Mouse (Mus musculus) CD4-positive, CD25-positive, alpha-beta regulatory T cell, adult 4 months (primary cell): ENCODE results near the gene Dmwd. TPM values are rescaled to one million over a fixed set of nuclear protein-coding genes. Genes with fewer than 3 reads are reported as not detected.
"Not testable (repeated sequence)": the region's sequence is repeated elsewhere in the genome, so short reads cannot be mapped to it uniquely, and the experiment has no call there.

Source experiments
- ATAC-seq: one replicate; pipeline ENCODE4 v1.8.0; 2017
- polyA plus RNA-seq, 2 experiments: library from polyadenylated mRNA; unstranded; fragments of 100-300 nt; shearing (Covaris generic); gene quantifications; one replicate each; pipeline ENCODE4 v1.2.1; 2017

Dmwd gene
- polyA plus RNA-seq = not detected

DNA sequence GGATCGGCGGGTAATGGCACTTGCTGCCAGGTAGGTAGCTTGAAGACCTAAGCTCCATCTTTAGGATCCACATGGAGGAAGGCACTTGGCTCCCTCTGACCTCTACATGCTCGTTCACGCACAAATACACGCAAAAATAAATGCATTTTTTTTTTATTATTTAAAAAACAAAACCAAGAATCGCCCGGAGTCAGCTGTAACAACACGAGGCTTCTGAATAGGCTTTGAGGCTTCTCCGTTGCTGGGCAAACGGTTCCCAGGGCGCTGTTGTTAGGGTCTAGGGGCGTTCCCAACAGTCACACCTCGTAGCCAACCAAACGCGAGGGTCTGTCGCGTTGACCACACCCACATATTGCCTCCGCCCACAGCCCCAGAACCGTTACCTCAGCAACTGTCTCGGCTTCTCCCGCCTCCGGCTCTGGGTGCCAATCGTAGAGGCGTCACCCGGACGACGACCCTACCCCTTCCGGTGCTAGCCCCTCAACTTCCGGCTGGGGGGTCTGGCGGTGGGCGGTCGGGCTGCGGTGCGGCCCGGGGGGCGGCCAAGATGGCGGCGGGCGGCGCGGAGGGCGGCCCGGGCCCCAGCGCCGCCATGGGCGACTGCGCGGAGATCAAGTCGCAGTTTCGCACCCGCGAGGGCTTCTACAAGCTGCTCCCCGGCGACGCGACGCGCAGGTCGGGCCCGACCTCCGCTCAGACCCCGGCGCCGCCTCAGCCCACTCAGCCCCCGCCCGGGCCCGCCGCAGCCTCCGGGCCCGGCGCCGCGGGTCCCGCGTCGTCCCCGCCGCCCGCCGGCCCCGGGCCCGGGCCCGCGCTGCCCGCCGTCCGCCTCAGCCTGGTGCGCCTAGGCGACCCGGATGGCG is at the start of gene Dmwd:
TSS of gene Dmwd (plus strand) at position 505 of the 863 bp plus-strand sequence.
- peak; percentile 42 for ATAC-seq

DNA sequence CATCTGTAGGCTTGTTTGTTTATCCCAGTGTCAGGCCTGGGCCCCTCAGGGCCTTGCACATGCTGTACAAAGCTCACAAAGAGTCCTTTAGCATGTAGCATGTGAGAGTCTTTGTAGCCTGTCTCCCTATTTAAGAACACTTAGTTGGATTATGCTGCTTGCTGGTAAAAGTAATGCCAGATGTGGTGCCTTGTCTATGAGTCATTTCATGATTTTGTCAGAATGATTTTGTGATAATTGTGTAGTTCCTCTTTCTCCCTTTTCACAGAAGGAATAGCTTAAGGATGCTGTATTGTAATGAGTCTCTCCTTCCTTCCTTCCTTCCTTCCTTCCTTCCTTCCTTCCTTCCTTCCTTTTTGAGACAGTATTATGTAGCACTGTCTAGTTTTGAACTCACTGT is 48.0 kb upstream of the Dmwd start:
- no peak for ATAC-seq

DNA sequence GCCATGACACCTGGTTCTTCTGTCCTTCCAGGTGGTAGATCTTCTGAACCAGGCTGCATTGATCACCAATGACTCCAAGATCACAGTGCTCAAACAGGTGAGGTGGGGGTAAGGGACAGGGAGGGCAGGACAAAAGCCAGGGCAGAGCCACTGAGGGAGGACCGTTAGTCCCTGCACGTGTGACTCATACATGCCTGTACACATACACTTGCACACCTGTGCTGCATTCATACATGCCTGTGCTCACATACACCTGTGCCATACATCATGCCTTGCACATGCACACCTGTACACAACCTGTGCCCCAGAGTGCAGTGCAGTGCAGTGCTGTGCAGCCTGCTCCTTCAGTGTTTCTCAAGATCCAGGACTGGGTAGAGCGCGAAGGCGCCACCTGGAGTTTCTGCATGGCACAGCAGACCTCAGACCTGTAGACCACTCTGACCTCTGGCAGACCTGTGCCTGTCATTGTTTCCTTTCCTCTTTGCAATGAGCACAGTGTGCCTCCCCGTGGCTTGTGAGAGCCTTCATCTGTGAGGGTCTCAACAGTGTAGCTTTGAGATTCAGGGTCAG is 46.9 kb upstream of the Dmwd start:
- ATAC-seq = peak; percentile 64

DNA sequence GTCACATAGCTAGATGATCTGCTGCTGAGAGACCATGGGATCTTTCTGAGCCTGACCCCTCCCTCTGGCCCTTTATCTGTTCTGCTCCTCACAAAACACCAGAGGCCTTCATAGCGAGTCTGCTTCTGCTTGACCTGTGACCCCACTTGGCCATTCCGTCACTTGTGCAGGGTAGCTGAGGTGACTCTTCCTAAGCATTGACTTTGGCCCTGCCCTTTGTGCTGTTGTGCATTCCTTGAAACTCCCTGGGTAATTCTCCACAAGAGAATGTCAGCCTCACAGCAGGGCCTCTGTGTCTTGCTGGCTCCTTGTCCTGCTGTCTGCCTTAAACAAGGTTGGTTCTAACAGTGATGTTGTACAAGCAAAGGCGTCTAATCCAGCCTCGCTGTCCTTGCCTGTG is 44.4 kb upstream of the Dmwd start:
- no peak for ATAC-seq

DNA sequence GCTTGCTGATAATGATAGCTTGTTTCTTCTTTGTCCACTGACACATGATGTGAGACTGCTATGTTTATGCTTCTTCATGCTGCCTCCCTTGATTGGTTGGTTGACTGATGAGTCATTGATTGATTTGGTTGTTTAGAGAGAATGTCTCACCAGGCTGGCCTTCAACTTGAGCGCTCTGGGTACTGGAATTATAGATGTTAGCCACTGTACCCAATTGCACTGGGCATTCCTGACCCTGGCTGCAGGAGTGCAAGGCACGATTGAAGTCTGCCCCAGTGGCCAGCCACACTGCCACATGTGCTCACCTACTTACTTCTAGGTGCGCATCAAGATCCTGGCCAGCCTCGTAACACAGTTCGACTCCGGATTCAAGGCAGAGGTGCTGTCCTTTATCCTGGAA is 31.4 kb upstream of the Dmwd start:
- no peak for ATAC-seq

DNA sequence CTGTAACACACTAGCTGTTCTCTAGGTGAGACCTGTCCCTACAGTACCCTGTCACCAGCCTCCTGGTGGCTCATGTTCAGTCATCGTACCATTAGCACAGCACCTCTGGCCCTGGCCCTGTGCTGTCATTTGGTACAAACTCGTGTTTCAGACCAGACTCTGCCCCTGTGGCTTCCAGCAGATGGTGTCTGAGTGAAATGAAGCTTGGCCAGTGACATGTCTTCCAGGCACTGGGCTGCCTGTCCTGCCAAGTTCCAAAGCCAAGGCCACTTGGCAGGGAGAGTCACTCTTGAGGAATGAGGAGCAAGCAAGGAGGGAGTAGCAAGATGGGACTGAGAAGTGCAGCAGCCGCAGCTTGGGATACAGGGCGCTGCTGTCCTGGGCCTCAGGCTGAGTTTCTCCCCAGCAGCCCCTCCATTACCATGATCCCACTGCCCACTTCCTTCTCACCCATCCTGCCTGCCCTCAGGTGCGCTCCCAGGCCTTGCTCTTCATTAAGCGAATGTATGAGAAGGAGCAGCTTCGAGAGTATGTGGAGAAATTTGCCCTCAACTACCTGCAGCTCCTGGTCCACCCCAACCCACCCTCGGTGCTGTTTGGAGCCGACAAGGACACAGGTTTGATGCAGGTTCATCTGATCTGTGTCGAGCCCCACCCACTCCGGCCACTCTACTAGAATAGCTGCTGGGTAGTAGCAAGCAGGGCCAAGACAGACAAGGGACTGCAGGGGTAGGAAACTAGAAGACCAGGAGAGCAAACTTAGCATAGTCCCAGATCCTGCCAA is 29.5 kb upstream of the Dmwd start:
- no peak for ATAC-seq

DNA sequence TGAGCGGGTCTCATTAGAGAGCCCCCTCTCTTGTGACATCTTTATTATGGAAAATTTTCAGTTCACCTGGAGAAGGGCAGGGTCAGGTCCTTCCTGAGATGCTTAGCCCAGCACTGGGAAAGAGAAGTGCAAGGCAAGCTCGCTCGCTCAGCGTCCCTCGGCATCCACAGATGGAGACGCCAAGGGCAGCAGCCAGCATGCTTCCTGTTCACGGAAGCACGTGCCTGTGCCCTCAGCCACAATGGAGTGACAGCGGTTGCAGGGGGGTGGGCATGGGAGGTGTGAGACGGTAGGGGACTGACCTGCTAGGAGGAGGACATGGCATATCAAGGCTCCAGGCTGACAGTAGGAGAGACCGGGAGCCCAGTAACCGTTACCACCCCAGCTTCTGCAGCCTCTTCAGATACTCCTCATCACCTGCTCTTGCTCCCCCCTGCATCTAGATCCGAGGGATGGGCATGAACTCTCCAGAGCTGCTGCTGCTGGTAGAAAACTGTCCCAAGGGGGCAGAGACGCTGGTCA is 28.0 kb upstream of the Dmwd start:
- ATAC-seq = no peak

DNA sequence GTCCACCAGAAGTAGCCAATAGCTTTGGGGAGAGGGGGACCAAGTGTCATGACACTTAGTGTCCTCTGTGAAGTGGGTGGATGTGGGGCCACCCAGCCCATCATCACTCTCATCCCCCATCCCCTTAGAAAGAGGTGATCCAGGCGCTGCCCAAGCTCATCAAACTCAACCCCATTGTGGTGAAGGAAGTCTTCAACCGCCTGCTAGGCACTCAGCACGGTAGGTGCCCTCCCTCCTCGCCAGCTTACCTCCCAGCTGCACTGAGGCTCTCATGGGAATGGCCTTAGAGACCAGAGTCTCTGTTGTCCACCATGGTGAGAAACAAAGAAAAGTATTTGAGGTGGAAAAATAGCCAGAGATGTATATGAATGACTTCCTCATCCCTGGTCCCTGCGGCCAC is 26.8 kb upstream of the Dmwd start:
- no peak for ATAC-seq

DNA sequence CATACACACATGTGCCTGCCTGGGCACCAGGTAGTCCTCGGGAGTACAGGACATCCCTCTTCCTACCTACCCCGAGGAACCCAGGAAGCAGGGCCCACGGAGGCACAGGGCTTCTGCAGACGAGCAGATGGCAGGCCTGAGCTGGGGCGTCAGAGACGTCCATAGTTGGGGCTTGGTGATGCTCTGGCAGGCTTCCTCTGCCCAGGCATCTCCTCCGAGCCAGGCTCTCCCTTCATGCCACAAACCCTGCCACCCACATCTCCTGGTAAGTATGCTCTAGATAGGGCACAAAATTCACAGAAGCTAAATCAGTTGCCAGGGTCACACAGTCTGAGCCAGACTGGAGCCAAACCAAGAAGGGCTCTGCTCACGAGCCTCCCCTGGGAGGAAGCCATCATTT is 25.9 kb upstream of the Dmwd start:
- no peak for ATAC-seq

DNA sequence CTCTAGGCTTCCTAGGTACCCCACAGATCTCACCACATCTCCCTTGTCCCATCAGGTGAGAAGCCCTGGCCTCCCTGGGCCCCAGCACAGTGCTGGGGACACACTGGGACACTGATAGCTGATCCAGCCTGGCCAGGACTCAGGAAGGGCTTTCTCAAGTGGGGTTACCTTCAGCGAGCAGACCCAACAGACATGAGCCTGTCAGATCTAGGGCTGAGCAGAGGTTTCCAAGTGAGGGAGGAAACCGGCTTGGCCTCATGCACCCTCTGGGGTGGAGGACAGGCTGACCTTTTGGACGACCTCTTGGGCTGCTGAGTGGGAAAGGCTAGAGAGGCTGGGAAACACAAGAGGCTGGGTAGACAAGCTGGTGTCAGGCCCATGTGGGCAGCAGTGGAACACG is 24.9 kb upstream of the Dmwd start:
- no peak for ATAC-seq

DNA sequence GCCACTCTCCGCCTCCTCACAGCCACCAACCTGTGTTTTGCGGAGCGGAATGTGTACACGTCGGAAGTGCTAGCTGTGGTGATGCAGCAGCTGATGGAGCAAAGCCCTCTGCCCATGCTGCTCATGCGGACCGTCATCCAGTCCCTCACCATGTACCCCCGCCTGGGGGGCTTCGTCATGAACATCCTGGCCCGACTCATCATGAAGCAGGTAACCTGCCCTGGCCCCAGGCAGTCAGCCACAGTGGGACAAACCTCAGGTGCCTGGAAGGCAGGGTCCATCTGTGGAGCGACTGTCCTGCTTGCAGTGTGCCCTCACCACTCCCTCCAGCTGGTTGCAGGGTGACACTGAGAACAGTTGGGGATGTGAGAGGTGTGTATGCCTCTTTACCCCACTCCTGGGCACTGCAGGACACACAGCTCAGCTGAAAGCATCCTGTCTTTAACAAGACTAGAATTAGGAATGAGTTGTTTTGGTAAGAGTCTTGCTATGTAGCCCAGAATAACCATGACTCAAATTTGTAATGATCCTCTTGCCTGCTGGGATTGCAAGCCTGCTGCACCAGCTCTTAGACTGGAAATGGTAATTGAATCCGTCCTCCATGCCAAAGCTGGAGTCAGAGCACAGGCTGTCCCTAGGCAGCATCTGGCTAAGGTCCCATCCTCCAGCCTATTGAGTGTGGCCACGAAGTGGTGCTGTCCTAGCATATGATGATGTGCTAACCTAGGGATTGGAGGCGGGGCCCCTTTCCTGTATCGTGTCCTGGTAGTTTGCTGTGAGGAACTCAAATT is 23.5 kb upstream of the Dmwd start:
- no peak for ATAC-seq

DNA sequence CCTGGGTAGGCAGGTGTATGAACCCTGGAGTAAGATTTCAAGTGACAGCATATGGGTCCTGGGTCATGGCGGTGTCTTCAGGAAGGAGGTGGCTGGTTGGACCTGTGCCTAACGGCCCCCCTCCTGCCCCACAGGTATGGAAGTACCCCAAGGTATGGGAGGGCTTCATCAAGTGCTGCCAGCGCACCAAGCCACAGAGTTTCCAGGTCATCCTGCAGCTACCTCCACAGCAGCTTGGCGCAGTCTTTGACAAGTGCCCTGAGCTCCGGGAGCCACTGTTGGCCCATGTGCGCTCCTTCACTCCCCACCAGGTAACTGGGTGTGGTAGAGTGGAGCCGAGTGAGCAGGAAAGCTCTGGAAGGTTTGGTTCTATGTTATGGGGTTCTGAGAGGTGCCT is 22.9 kb upstream of the Dmwd start:
- no peak for ATAC-seq

DNA sequence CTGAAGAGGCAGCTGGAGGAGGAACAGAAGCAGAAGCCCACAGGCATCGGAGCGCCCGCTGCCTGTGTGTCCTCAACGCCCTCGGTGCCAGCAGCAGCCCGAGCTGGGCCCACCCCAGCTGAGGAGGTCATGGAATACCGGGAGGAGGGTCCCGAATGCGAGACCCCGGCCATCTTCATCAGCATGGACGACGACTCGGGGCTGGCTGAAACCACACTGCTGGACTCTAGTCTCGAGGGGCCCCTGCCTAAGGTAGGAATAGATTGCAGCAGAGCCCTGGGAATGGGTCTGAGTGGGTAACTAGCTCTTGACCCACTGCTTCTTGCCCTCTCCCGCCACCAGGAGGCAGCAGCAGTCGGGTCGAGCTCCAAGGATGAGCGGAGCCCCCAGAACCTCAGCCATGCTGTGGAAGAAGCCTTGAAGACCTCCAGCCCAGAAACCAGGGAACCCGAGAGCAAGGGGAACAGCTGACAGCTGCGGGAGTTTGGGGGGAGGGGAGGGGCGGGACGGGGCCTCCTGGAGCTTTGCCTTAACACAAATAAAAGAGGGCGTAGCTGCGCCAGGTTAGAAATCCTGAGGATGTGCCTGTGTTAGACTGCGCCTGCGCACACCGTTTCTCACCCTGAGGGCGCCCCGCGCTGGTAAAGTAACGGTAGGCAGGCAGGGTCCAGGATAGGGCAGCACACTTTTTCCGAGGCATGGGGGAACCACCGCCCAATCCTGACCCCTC is 21.8 kb upstream of the Dmwd start, which contains the start of gene Rsph6a:
TSS of gene Rsph6a (plus strand) at position 644 of the 730 bp plus-strand sequence.
- no peak for ATAC-seq

DNA sequence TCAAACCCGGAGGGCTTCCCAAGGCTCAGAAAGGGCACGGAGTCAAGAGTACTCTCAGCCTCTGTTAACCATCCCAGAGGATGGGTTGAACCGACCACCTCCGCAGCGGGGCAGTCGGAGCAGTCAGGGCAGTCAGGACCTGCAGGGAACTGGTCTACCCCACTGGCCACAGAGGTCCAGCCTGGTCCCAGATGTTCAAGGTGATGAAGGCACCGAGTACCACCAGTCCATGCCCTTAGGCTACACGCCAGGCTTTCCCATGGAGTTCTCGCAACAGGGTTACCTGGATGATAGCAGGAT is 21.3 kb upstream of the Dmwd start:
- ATAC-seq = no peak

DNA sequence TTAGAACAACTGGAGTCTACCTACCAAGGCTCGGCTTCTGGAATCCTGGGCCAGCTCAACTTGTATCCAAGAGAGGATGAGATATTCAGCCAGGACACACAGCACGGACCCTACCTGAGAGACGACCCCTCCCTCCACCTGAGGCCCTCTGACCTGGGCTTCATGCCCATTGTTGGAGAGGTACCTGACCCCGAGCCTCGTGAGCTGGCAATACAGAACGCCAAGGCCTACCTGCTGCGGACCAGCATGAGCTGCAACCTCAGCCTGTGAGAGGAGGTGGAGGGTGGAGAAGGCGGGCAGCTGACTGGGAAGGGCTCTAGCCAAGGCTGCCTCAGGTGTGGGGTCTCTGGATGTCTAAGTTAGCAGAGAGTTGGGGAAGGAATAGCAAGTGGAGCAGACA is 20.9 kb upstream of the Dmwd start:
- ATAC-seq = no peak

DNA sequence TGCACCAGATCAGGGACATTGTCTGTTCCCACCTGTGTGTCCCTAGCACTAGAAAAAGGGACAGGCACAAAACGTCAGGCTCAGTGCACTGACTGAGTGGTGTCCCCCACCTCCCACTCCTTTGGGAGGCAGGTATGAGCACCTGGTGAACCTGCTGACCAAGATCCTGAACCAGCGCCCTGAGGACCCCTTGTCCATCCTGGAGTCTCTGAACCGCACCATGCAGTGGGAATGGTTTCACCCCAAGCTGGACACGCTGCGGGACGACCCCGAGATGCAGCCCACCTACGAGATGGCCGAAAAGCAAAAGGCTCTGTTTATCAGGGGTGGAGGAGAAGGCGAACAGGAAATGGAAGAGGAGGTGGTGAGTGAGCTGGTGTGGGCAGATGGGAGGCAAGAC is 18.6 kb upstream of the Dmwd start:
- ATAC-seq = no peak

DNA sequence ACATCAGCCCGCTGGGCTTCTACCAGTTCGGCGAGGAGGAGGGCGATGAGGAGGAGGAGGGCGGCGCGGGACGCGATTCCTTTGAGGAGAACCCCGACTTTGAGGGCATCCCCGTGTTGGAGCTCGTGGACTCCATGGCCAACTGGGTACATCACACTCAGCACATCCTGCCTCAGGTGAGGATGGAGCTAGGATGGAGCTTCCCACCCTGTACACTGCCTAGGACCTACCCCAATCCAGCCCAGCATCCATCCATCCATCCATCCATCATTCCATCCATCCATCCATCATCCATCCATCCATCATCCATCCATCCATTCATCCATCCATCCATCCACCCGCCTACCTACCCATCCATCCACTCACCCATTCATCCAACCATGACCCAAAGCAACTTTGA is 10.1 kb upstream of the Dmwd start:
- ATAC-seq = no peak

DNA sequence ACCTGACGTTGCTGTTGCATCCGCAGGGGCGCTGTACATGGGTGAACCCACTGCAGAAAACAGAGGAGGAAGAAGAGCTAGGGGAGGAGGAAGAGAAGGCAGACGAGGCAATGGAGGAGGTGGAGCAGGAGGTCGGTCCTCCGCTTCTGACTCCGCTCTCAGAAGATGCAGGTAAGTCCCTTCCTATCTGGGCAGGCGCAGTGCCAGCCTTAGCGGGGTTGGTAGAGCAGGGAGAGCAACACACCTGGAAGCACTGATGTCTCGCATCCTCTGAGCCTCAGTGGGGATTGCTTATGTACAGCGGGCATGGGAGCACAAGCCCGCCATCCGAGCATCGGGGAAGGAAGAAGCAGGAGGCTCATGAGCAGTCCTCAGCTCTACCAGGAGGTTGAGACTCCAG is 9.0 kb upstream of the Dmwd start:
- no peak for ATAC-seq

DNA sequence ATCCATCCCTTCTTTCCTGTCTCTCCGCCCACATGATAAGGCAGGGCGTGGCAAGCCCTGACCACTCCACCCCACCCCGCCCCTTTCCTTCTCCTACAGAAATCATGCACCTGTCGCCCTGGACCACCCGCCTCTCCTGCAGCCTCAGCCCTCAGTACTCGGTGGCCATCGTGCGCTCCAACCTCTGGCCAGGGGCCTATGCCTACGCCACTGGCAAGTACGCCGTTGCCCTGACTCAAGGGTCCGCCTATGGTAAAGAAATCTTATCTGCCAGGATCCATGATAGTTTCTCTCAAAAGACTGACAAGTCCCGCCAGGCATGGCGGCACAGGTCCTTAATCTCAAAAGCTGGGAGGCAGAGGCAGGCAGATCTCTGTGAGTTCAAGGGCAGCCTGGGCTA is 8.1 kb upstream of the Dmwd start:
- no peak for ATAC-seq

DNA sequence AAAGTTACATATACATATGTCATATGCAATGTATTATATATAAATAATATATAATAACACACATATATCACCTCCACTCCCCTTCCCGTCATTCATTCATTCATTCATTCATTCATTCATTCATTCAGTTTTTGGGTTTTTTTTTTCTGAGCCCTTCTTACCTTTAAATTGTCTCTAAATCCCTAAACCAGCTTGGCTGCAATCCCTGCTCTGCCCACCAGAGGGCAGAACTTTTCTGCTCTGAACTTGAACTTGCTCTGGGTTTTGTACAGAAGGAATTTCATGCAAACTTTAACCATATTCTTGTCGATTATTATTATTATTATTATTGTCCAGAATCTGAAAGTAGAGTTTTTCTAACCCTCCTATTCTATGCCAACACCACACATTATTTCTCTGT is 7.3 kb upstream of the Dmwd start:
- ATAC-seq = peak; percentile 51

DNA sequence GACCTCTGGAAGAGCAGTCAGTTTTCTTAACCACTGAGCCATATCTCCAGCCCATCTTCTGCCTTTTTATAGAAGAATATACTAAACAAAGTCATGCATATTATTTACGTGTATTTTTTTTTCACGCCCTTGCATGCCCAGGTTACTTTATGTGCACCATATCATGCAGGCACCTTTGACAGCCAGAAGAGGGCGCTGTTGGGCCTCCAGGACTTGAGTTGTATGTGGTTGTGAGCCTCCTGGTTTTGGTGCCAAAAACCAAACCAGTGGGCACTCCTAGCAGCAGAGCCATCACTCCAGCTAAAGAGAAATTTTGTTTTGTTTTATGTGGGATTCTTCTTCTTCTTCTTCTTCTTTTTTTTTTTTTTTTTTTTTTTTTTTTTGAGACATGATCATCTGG is 6.5 kb upstream of the Dmwd start:
- no peak for ATAC-seq

DNA sequence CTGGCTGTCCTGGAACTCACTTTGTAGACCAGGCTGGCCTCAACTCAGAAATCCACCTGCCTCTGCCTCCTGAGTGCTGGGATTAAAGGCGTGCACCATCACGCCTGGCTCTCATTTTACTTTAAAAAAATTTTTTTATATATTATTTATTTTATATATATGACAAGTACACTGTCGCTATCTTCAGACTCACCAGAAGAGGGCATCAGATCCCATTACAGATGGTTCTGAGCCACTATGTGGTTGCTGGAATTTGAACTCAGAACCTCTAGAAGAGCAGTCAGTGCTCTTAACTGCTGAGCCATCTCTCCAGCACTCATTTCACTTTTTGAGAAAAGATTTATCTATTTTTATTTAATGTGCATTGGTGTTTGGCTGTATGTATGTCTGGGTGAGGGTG is 5.0 kb upstream of the Dmwd start:
- not testable (repeated sequence) for ATAC-seq
